Mouse (Mus musculus): ENCODE data around the gene Hif1an. TPM values are rescaled to one million over a fixed set of nuclear protein-coding genes. Genes with fewer than 3 reads are reported as not detected.

The Hif1an gene
- total RNA-seq, 4 experiments from 2014 or later: 53.2 to 62.2 (median 59.5) TPM

GRCm38 (mm10) chr19:44564006-44564405 is 1.4 kb downstream of the Hif1an start:
- no peak for DNase-seq (ENCODE audit: low spot score)

- no peak for DNase-seq (ENCODE audit: low spot score)
These were observed 5.1 kb downstream of the Hif1an start for GRCm38 (mm10) chr19:44567763-44568162.

GRCm38 (mm10) chr19:44576275-44576674 is 13.6 kb downstream of the Hif1an start:
- no peak for DNase-seq (ENCODE audit: low spot score)

- no peak for DNase-seq (ENCODE audit: low spot score)
These were observed 15.4 kb downstream of the Hif1an start for GRCm38 (mm10) chr19:44578038-44578437.

GRCm38 (mm10) chr19:44582103-44582502 is 19.5 kb downstream of the Hif1an start:
- DNase-seq (ENCODE audit: low spot score): no peak

- peak; percentile 86 for DNase-seq (ENCODE audit: low spot score)
These were observed 20.1 kb downstream of the Hif1an start for GRCm38 (mm10) chr19:44582638-44583309.

GRCm38 (mm10) chr19:44588036-44588435 is 25.4 kb downstream of the Hif1an start:
- DNase-seq (ENCODE audit: low spot score): no peak

GRCm38 (mm10) chr19:44589591-44590223 is 27.1 kb downstream of the Hif1an start:
- DNase-seq (ENCODE audit: low spot score): no peak

GRCm38 (mm10) chr19:44590992-44591391 is 28.3 kb downstream of the Hif1an start:
- DNase-seq (ENCODE audit: low spot score): no peak

- DNase-seq (ENCODE audit: low spot score): no peak
These were observed 29.0 kb downstream of the Hif1an start for GRCm38 (mm10) chr19:44591638-44592037.

GRCm38 (mm10) chr19:44594180-44594579 is 31.5 kb downstream of the Hif1an start:
- no peak for DNase-seq (ENCODE audit: low spot score)

GRCm38 (mm10) chr19:44618166-44618565 is 55.5 kb downstream of the Hif1an start:
- DNase-seq (ENCODE audit: low spot score): no peak

Other genes with a start within 250 kb of the Hif1an start
- 1 to 10 TPM; 2.6 to 5.1 (median 3.1) TPM for gene Scd4, start 229.8 kb upstream of the Hif1an start, total RNA-seq (2022)
- gene Scd1, start 155.0 kb upstream of the Hif1an start, total RNA-seq (2022): 10 to 100 TPM; 14.9 to 24.2 (median 20.9) TPM
- gene Wnt8b, start 69.4 kb upstream of the Hif1an start, total RNA-seq (2022): under 1 TPM in 1 of 4 experiments, not detected in 3; 0.09 TPM
- 10 to 100 TPM in 3 of 4 experiments, 1 to 10 TPM in 1; 9.7 to 14.1 (median 10.7) TPM for gene Sec31b, start 17.0 kb upstream of the Hif1an start, total RNA-seq (2022)
- not detected for gene Gm20538, start 10.0 kb upstream of the Hif1an start, total RNA-seq (2022)
- gene Ndufb8, start 7.4 kb upstream of the Hif1an start, total RNA-seq (2022): 1,000 to 10,000 TPM; 2,001 to 2,142 (median 2,069) TPM
- not detected for gene Pax2, start 193.2 kb downstream of the Hif1an start, total RNA-seq (2022)

All from heart, adult 8-10 months (tissue).